Mouse (Mus musculus) megakaryocyte, embryonic 14.5 days (primary cell): ENCODE measurements around the gene Arl8a. TPM values are rescaled to one million over a fixed set of nuclear protein-coding genes. Genes with fewer than 3 reads are reported as not detected.

Source experiments
- H3K27me3 ChIP-seq: replicated peaks from 2 replicates; pipeline ENCODE3; 2012; ENCODE audit warnings: inconsistent platforms
- H3K36me3 ChIP-seq: replicated peaks from 2 replicates; pipeline ENCODE3; 2012; ENCODE audit warnings: low read length, inconsistent platforms, mixed read lengths
- H3K4me1 ChIP-seq: 2 replicates; pipeline ENCODE4 v1.6.1; 2012; ENCODE audit warnings: inconsistent platforms
- H3K4me3 ChIP-seq: replicated peaks from 2 replicates; pipeline ENCODE3; 2012; ENCODE audit warnings: moderate library complexity, mild to moderate bottlenecking, inconsistent platforms
- H3K9me3 ChIP-seq: 2 replicates; pipeline ENCODE4 v1.6.1; 2012; ENCODE audit warnings: inconsistent platforms
- FLI1 ChIP-seq: IDR thresholded peaks from 2 replicates; pipeline ENCODE4 v1.6.1; 2012; ENCODE audit warnings: low read length, inconsistent platforms, mixed read lengths
- GATA1 ChIP-seq: IDR thresholded peaks from 3 replicates; pipeline ENCODE4 v1.6.1; 2012; ENCODE audit warnings: mixed read lengths, low read length, inconsistent platforms, borderline replicate concordance
- polyA plus RNA-seq: library from polyadenylated mRNA; stranded (reverse); fragments of >175 nt; gene quantifications from 2 replicates; pipeline ENCODE4 v1.2.3, GENCODE M21; 2012; ENCODE audit warnings: low replicate concordance; ENCODE audit not compliant: insufficient read depth

The Arl8a gene
- polyA plus RNA-seq, 1 experiment: 96.0 TPM

DNA sequence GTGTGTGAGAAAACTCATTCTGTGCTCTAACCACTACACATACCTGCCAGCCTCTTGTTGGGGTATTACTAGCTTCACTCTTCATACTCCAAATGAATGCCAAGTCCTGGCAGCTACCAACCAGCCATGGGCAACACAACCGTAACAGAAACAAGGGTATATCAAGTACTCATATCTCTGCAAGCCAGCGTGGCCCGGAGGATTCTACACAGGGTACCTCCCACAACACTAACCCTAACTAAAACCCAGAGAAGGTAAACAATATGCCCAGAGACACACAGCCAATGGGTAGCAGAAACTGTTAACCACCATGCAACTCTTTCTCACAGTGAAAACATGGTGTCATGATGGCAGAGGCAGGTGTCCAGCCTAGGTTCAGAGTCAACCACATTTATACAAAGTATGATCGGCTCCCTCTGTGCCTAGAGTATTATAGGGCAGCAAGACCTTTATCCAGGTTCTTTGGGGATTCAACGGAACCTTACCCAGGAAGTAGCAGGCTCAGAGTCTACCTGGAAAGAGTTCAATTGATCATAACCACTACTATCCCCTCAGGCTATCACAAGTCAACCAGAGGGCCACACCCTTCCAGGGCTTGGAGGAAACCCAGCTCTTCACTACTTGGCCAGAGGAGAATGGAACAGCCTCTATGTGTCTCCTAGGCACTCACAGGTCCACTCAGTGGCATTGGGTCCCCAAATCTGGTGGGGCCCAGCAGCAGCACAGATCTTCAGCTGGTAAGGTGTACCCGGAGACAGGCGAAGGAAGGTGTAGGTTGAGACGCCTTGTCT is 21.9 kb upstream of the Arl8a start:
- H3K36me3 ChIP-seq: peaks cover 94% of the 10 kb centered on the region
- TF ChIP-seq FLI1 (no peak), GATA1 (no peak)

DNA sequence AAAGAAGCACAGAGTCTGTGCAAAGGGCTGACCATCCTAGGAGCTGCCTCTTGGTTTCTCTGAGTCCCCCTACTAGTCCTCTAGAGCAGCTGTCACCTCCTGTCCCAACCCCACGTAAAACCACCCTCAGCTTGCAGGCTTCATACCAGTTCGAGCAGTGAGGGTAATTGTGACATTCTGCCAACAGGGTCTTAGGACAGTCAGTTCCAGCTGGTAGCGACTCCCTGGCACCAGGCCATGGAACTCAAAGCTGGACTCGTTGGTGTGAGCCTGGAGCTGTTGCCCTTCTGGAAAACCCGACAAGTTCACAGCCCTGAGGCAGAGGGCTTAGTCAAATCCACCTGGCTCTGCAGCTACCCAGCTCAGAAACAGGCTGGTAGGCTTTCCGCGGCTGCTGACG is 20.6 kb upstream of the Arl8a start:
- no peak overlapping the region for H3K4me3 ChIP-seq
- peaks cover 58% of the 10 kb centered on the region for H3K4me1 ChIP-seq
- no peaks in the 10 kb centered on the region for H3K9me3 ChIP-seq
- peaks cover 81% of the 10 kb centered on the region for H3K36me3 ChIP-seq
- H3K27me3 ChIP-seq: no peaks in the 10 kb centered on the region
- TF ChIP-seq GATA1: no peak
- no peak for TF ChIP-seq FLI1

More for the DNA sequence above, 21.9 kb upstream of the Arl8a start:
- Histone ChIP-seq H3K27me3 (no peaks in the 10 kb centered on the region), H3K9me3 (no peaks in the 10 kb centered on the region), H3K4me1 (peaks cover 49% of the 10 kb centered on the region), H3K4me3 (no peak overlapping the region)

DNA sequence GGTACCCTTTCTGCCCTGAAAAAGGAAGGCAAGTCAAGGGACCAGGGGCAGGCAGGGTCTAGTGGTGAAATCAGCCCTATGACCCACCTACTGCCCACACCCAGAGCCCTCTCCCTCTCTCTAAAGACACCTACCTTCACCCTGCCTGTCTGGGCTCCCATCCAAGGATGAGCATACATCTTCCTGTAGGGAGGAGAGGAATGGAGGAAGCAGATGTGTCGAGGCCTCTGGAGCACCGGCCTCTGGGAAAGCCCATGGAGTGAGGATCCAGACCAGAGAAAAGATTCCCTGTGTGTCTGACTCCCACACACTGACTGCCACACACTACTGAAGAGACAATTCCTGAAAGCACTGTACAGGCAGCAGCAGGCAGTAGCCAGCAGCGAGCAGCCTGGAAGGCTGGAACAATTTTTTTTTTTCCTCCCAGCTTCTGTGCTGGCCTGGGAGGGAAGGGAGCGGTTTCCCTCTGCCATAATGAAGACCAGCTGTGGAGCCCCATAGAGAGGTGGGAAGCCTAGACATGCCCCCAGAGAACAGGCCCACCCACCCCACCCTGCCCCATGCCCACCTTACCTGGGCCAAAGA is 20.1 kb upstream of the Arl8a start:
- no peaks in the 10 kb centered on the region for H3K27me3 ChIP-seq
- TF ChIP-seq FLI1: no peak
- no peak overlapping the region for H3K4me3 ChIP-seq
- H3K9me3 ChIP-seq: no peaks in the 10 kb centered on the region
- H3K36me3 ChIP-seq: peaks cover 76% of the 10 kb centered on the region
- H3K4me1 ChIP-seq: peaks cover 63% of the 10 kb centered on the region

DNA sequence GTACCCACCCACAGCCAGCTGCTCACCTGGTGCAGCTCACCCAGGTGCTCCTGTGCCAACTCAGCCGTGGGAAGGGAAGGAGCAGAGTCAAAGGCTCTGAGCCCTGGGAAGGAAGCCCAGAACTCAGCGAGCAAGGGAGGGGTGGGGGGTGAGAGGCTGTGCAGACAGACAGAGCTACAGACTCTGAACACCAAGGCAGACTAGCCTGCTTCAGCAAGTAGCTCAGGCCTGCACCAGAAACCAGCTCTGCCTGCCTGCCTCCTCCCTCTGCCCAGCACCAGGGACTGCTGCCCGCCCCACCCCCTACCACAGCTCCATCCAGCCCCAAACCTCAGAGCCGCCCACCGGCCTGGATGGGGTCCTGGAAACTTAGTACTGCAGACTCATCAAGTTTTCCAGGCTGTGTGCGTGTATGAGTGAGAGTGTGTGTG is 18.6 kb upstream of the Arl8a start:
- Histone ChIP-seq H3K36me3 (peaks cover 61% of the 10 kb centered on the region), H3K27me3 (no peaks in the 10 kb centered on the region), H3K9me3 (no peaks in the 10 kb centered on the region), H3K4me3 (peak overlapping the region; percentile 29), H3K4me1 (peaks cover 78% of the 10 kb centered on the region)
- TF ChIP-seq FLI1: no peak
- no peak for TF ChIP-seq GATA1

DNA sequence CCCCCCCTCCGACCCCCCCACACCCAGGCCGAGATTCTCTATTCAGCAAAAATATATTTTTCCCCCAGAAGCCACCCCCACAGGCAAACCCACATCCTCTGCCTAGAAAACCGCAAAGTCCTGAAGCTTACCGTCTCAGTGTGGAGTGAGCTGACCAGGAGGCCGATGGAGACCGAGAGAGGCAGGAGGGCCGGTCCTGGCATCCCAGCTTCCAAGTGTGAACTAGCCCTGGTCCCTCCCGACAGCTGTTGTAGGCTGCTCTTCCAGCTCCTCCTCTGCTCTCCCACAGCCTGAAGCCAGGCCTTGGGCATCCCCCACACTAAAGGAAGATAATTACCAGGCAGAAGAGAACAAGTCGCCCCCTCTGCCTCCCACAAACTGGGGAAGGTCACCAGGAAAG is 17.6 kb upstream of the Arl8a start:
- H3K4me1 ChIP-seq: peaks cover 88% of the 10 kb centered on the region
- H3K36me3 ChIP-seq: peaks cover 53% of the 10 kb centered on the region
- H3K27me3 ChIP-seq: no peaks in the 10 kb centered on the region
- H3K9me3 ChIP-seq: no peaks in the 10 kb centered on the region
- TF ChIP-seq FLI1 (no peak), GATA1 (no peak)
- peak overlapping the region; percentile 82 for H3K4me3 ChIP-seq

DNA sequence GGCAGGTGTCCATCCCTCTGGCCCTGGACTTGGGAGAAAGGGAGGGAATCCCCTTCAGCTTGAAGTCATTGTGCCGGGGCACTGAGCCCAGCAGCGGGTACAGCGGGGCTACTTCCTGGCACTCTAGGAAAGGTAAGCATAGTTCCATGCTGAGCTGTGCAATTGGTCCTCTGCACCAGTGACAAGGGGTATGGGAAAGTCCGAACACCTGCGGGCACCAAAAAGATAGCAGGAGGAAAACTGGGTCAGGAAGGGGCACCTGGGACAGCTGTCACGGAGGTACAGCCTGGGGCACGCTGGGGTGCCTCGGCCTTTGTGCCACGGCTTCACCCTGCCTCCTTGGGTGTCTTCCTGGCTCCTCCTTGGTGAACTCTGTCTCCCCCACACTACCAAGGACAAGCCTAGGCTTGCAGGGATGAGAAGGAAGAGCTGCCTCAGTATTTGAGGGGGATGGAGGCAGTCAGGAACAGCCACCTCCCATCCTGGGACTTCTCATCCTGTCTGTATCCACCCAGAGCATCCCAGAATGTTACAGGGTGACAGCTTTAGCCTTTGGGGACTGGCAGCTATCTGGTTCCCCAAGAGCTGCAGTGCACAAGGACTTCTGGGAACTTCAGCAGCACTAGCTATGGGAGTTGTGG is 17.0 kb upstream of the Arl8a start:
- Histone ChIP-seq H3K36me3 (peaks cover 53% of the 10 kb centered on the region), H3K27me3 (no peaks in the 10 kb centered on the region), H3K4me1 (peaks cover 95% of the 10 kb centered on the region), H3K9me3 (no peaks in the 10 kb centered on the region), H3K4me3 (peak overlapping the region; percentile 82)
- no peak for TF ChIP-seq FLI1
- no peak for TF ChIP-seq GATA1

DNA sequence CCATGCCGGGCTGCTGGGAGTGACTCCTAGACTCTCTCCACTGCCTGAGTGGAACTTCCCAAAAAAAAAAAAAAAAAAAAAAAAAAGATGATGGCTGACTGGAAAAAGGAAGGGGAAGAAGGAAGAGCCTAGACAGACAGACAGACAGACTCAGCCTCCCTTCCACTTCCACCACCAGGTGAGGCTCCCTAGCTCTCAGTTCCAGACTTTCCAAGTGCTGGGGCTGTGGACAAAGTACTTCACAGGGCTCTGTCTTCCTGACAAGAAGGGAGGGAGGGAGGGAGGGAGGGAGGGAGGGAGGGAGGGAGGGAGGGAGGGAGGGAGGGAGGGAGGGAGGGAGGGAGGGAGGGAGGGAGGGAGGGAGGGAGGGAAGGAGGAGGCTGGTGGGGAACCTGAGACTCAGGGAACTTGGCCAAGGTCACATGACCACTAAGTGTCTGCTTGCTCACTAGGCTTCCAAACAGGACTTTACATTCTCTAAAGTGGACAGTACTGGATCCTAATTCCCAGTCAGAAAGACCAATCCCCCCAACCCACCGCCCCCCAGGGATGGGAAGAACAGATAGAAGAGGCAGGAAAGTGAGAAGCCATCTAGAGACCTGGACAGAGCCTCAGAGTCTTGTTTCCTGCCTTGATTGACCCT is 16.1 kb upstream of the Arl8a start:
- TF ChIP-seq FLI1 (no peak), GATA1 (no peak)
- H3K9me3 ChIP-seq: no peaks in the 10 kb centered on the region
- H3K36me3 ChIP-seq: peaks cover 53% of the 10 kb centered on the region
- no peaks in the 10 kb centered on the region for H3K27me3 ChIP-seq
- peak overlapping the region; percentile 91 for H3K4me3 ChIP-seq
- peaks cover 100% of the 10 kb centered on the region for H3K4me1 ChIP-seq

DNA sequence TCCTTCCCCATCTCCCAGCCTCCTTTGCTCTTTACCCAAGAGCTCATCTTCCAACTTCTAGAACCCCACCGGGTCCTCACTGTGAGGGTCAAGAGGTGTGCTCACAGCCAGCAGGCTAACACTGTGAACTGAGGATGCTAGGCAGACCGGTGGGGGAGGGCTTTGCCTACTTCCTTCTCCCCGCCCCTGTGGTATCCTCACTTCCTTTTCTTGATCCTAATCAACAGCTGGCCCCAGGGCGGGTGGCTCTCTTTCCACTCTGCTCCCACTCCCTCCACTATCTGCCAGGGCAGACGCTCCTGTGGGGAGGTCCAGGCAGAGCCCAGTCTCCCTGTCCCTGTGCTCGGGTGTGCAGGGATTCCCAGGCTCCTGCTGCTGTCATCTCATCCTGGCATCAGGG is 15.6 kb upstream of the Arl8a start:
- H3K9me3 ChIP-seq: no peaks in the 10 kb centered on the region
- peak overlapping the region; percentile 91 for H3K4me3 ChIP-seq
- no peaks in the 10 kb centered on the region for H3K27me3 ChIP-seq
- no peak for TF ChIP-seq FLI1
- no peak for TF ChIP-seq GATA1
- peaks cover 53% of the 10 kb centered on the region for H3K36me3 ChIP-seq
- peaks cover 100% of the 10 kb centered on the region for H3K4me1 ChIP-seq

DNA sequence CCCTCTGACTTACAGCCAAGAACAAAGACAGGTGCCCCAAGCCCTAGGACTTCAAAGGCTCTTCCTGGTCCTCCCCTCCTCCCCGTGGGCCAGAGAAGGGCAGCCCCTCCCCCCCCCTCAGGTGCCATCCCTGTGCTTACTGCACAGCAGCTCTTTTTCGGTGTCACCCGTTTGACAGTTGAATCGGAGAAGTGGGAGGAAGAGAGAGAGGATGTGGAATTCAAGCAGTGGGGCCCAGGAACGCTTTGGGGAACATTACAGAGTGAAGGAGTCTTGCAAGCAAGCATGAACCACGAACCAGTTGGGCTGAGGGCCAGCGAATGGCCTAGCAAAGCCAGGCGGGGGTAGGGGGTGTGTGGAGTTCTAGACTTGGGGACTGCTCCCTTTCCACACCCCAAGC is 15.1 kb upstream of the Arl8a start:
- TF ChIP-seq GATA1 (no peak), FLI1 (no peak)
- no peaks in the 10 kb centered on the region for H3K9me3 ChIP-seq
- H3K4me1 ChIP-seq: peaks cover 100% of the 10 kb centered on the region
- H3K4me3 ChIP-seq: peak overlapping the region; percentile 91
- H3K27me3 ChIP-seq: no peaks in the 10 kb centered on the region
- peaks cover 53% of the 10 kb centered on the region for H3K36me3 ChIP-seq
